Mouse (Mus musculus) MEL (cell line): ENCODE results near the gene Atg4b.

Experiments
- POLR2A ChIP-seq, 2 experiments: IDR thresholded peaks; 2 replicates each; pipeline ENCODE4 v1.6.1; 2011 to 2012; ENCODE audit warnings: low read length in 2 of 2, mild to moderate bottlenecking in 2 of 2, control low read depth in 1 of 2, improper control_type of control experiment in 1 of 2, low read depth in 1 of 2, moderate library complexity in 1 of 2; ENCODE audit not compliant: control insufficient read depth in 1 of 2, insufficient read depth in 1 of 2, poor library complexity in 1 of 2
- ZKSCAN1 ChIP-seq: IDR thresholded peaks from 2 replicates; pipeline ENCODE4 v1.6.1; 2012; ENCODE audit warnings: low read depth, mild to moderate bottlenecking, inconsistent platforms, low read length, improper control_type of control experiment, moderate library complexity

DNA sequence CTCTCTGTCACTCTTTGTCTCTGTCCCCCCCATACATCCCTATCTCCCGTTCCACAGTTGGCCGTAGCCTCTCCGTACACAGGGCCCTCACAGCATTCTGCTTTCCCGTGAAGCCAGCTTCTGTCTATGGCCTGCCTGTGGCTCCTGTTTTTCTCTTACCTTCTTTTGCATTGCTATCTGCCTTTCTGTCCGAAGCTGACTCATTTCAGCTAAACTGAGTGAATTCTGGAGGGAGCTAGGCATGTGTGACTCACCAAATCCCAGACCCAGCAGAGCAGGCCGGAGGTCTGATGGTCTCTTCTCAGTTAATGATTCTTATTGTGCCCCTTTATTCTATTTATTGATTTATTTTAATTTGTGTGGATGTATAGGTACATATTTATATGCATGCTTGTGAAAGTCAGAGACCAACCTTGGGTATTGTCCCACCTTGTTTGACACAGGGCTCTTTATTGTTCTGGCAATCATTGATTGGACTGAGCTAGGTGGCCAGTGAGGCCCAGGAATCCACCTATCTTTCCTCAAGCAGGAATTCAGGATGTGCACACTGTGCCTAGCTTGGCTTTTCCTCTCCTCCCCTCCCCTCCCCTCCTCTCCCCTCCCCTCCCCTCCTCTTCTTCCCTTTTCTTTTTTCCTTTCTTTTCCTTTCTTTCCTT, 84.7 kb downstream of the Atg4b start:
- no peak for TF ChIP-seq POLR2A (IDR thresholded peaks at IDR 0.05; ENCODE audit: control insufficient read depth in 1 of 2, insufficient read depth in 1 of 2, low read depth in 1 of 2, low read length in 2 of 2, poor library complexity in 1 of 2)
- no peak for TF ChIP-seq ZKSCAN1
